Mouse (Mus musculus) urinary bladder, adult 2 months (tissue): ENCODE results near the gene Minpp1. TPM values are rescaled to one million over a fixed set of nuclear protein-coding genes. Genes with fewer than 3 reads are reported as not detected.

Source experiments
- DNase-seq: peaks from one replicate; pipeline ENCODE4 v3.0.0; 2022; ENCODE audit warnings: low spot score
- polyA plus RNA-seq: library from polyadenylated mRNA; depleted of rRNA; stranded (reverse); fragments of >200 nt; gene quantifications from 2 replicates; pipeline ENCODE4 v1.2.3, GENCODE M21; 2012

Gene Minpp1
- polyA plus RNA-seq, 1 experiment, result 16.5 TPM

DNA sequence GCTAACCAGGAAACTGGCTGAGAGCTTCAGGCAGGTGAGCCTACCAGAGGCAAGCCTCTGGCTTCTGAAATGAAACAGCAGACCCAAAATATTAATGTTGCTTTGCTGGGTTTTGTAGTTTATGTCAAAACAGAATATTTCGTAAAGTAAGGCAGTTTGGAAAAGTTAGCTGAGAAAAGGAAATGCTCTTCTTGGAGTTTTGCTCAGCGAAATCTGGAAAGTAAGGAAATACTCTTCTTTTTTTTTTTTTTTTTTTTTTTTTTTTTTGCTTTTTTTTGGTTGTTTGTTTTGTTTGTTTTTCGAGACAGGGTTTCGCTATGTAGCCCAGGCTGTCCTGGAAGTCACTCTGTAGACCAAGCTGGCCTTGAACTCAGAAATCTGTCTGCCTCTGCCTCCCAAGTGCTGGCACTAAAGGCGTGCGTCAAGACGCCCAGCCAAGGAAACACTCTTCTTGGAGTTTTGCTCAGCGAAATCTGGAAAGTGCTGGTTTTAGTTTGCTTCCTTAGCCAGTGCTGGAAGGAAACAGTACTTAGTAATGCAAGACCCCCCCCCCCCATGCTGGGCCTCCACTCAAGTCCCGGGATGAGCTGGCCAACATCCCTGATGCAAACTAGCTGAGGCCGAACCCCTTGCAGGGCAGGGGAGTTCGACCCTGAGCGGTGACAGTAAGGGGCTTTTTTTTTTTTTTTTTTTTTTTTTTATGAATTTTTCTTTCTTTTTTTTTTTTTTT lies 3.8 kb downstream of the Minpp1 start:
- no peak for DNase-seq

- no peak for DNase-seq
Measured at GRCm38 (mm10) chr19:32490976-32491375, 5.4 kb downstream of the Minpp1 start.

DNA sequence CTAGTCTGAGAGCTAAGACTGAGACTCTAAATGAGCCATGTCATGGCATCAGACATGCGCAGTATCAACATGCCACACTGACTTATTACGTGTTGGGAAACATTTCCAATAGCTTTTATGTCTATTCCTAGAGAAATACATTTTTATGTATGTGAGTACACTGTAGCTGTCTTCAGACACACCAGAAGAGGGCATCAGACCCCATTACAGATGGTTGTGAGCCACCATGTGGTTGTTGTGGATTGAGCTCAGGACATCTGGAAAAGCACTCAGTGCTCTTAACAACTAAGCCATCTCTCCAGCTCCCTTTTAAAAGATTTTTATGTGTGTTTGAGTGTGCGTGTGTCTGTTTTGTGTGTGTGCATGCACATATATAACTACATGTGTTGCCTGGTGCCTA lies 6.8 kb downstream of the Minpp1 start:
- DNase-seq, result no peak

GRCm38 (mm10) chr19:32492981-32493380 lies 7.4 kb downstream of the Minpp1 start:
- no peak for DNase-seq

DNA sequence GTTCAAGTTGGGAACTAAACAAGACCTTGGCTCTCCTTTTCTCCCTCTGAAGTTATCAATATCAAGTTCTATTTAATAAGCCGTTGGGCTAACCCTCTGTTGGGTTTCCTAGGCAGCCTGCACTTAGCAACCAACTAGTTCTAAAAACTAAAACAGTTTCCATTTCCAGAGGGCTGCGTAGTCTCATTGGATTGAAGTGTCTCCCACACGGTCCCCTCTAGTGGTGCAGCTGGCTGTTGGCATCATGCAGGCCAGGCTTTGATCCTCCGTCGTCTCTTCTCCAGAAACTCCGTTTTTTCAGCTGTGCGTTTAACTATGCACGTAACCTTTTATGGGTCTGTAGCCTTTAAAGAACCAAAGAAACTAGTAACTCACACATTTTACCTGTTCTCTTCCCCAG lies 7.9 kb downstream of the Minpp1 start:
- DNase-seq, result no peak

DNA sequence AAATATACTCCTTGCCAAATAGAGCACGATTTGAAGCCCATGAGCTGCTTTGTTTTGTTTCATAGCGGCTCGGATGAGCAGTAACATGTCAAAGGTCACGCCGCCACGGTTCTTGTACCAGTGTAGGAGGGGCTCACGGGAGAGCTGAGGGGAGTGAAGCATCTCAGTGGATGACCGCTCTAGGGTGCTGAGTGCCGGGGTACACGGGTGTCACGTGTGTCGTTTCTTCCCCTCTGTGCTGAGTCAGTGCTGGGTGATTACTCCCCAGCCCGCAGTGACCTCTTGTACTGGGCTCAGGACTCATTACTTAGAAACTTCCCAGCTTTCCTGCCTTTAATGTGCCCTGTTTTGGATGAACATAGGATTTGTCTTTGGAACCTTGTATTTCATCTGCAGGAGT lies 9.0 kb downstream of the Minpp1 start:
- no peak for DNase-seq

GRCm38 (mm10) chr19:32495034-32495433 lies 9.5 kb downstream of the Minpp1 start:
- DNase-seq, result no peak

GRCm38 (mm10) chr19:32497411-32497810 lies 11.8 kb downstream of the Minpp1 start:
- no peak for DNase-seq

- DNase-seq, result no peak
Measured at GRCm38 (mm10) chr19:32498002-32498401, 12.4 kb downstream of the Minpp1 start.

GRCm38 (mm10) chr19:32501414-32501813 lies 15.8 kb downstream of the Minpp1 start:
- DNase-seq, result no peak

- no peak for DNase-seq
Measured at GRCm38 (mm10) chr19:32506081-32506480, 20.5 kb downstream of the Minpp1 start.

DNA sequence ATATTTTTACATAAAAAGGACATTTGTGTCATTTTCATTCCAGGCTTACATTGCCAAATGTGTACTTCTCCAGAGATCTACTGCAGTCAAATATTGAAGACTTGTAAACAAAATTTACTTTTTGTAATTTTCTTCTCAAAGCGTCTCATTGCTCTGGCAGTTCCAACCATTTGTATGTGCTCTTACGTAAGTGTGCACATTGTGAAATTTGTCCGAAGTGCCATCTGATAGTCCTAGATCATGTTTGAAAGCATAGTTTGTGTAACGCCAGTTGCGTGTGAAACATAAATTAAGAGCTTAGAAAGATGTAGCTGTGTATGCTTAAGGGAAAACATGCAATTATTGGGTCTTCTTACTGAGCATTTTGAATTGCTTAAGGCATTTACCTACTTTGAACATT lies 20.9 kb downstream of the Minpp1 start:
- DNase-seq, result no peak

DNA sequence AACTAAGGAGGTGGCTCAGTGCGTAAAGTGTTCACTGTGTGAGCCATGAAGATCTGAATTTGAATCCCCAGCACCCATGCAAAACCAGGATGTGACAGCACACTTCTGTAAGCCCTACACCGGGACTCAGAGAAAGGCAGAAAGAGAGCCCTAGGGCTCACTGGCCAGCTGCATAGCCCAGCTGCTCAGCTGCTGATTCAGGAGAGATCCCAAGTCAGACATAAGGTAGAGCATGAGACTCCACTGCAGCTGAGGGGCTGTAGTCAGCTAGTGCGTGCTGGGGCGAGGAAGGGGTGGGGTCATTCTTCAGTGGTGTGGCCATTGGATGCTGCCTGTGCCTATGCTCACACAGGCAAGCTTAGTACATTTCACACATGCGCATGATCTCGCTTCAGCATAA lies 21.5 kb downstream of the Minpp1 start:
- no peak for DNase-seq

- no peak for DNase-seq
Measured at GRCm38 (mm10) chr19:32507526-32507925, 22.0 kb downstream of the Minpp1 start.

- DNase-seq, result no peak
Measured at GRCm38 (mm10) chr19:32510267-32510666, 24.7 kb downstream of the Minpp1 start.

- DNase-seq, result no peak
Measured at GRCm38 (mm10) chr19:32510962-32511361, 25.4 kb downstream of the Minpp1 start.

DNA sequence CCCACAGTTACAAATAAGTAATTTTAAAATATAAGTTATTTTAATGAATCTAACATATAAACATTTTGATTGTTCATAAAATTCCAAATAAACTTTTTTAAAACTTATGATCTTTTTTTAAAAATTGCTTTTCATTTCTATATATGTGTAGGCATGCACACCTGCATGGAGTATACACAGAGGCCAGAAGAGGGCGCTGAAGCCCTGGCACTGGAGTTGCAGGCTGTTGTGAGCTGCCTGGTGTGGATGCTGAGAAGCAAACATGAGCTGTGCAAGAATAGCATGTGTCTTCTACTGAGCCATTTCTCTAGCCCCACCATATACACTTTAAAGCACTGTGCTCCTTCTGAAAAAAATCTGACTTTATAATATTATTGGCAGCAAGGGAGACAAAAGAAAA lies 26.9 kb downstream of the Minpp1 start:
- DNase-seq, result no peak

DNA sequence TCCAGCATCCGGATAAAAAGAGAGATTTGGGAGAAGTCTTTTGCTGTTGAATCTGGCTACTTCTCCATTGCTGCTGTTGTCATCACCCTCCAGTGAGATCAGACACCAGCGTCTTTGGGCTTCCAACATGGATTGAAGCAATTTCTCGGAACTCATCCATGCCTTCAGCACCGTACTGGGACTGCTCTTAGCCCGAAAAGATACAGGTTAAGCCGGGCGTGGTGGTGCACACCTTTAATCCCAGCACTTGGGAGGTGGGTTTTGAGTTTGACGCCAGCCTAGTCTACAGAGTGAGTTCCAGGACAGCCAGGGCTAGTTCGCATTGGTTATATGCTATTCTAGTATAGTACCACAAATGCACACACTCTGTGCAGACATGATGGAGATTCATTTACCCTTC lies 31.0 kb downstream of the Minpp1 start:
- DNase-seq, result no peak

DNA sequence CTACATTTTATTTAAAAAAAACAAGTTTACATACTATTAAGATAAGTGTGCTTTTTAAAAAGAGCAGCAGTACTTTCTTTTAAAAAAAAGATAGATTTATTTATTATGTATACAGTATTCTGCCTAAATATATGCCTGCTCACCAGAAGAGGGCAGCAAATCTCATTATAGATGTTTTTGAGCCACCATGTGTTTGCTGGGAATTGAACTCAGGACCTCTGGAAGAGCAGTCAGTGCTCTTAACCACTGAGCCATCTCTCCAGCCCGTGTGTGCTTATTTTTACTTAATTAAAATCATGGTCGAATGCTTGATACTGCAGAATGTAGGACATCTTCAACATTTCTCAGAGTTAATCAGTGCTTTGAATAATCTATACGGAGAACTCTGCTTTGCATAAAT lies 35.9 kb downstream of the Minpp1 start:
- no peak for DNase-seq

- no peak for DNase-seq
Measured at GRCm38 (mm10) chr19:32522247-32522646, 36.7 kb downstream of the Minpp1 start.

DNA sequence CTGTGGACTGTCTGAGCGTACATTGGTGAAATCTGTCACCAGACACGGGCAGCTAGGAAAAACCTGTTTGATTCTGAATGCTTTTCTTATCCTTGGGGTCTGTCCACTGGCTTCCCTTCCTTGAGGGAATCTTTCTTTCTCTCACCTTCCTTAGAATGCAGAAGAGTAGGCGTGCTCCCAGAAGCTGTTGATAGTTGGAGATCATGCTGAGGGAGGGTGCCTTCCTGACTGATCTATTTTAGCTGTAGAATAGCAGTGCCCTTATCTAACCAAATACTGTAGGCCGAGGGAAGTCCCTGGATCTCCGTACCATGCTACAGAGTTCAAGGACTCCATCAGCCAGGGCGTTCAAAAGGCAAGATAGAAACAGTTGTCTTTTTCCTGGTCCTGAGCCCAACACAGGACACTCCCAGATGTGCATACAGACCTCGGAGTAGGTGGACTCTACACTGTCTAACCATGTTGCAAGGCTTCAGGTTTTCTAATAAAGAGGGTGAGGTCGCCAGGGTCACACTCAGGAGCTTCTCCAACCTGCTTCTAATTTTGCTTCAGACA lies 37.3 kb downstream of the Minpp1 start:
- no peak for DNase-seq

DNA sequence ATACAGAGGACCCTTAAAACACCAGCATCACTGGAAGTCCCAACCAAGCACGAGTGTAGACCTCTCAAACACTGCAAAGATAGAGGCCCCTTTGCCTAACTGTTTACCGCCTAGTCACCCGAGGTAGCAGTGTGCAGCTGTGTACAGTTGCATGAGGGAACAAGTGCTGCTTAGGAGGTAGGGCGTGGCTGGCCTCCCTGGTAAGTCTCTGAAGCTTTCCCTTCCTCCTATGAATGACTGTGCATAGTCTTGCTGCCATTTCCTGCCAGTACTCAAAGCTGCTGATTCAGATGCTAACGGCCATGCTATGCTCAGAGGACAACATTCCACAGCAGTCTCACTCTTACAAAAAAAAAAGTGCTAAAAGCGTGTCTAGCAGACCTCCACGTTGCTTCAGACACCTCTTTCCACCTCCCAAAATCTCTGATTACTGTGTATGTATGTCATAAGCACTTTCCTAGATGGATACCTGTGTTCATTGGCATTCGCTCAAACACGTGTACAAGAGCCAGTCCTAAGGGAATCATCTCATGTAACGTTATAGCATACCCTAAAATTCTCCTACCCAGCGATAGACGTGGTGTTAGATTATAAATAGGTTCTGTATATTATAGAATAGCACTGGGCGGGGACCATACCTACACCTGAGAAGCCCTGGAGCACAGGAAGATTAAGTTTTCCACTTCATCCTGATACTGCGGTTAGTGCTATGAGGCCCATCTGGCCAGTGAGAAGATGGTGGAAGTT lies 38.4 kb downstream of the Minpp1 start:
- no peak for DNase-seq

- DNase-seq, result no peak
Measured at GRCm38 (mm10) chr19:32524516-32524860, 38.9 kb downstream of the Minpp1 start.
